Mouse (Mus musculus) midbrain, embryonic 12.5 days (tissue): Measurements from ENCODE around the gene E2f1. TPM values are rescaled to one million over a fixed set of nuclear protein-coding genes. Genes with fewer than 3 reads are reported as not detected.
A peak's percentile ranks its signal among the peaks of the same experiment; 100 is the strongest.

Source experiments
- ATAC-seq: fragments of 200-750 bp; cut with Nextera tagmentation; 2 replicates; pipeline ENCODE4 v1.8.0; 2017; ENCODE audit warnings: low read depth, moderate TSS enrichment, moderate library complexity; ENCODE audit not compliant: low FRiP score
- H3K27ac ChIP-seq: fragments of 300-500 bp; sonication (generic); replicated peaks from 2 replicates; pipeline ENCODE4 v1.5.1; 2016; ENCODE audit warnings: mild to moderate bottlenecking
- H3K27me3 ChIP-seq: fragments of 300-500 bp; sonication (generic); 2 replicates; pipeline ENCODE4 v1.6.1; 2016; ENCODE audit warnings: mild to moderate bottlenecking
- H3K36me3 ChIP-seq: fragments of 300-500 bp; sonication (generic); 2 replicates; pipeline ENCODE4 v1.6.1; 2016
- H3K4me1 ChIP-seq: fragments of 300-500 bp; sonication (generic); 2 replicates; pipeline ENCODE4 v1.6.1; 2016
- H3K4me2 ChIP-seq: fragments of 300-500 bp; sonication (generic); replicated peaks from 2 replicates; pipeline ENCODE4 v1.6.1; 2016; ENCODE audit warnings: mild to moderate bottlenecking, moderate library complexity
- H3K4me3 ChIP-seq: fragments of 300-500 bp; sonication (generic); 2 replicates; pipeline ENCODE4 v1.5.1; 2016; ENCODE audit warnings: mild to moderate bottlenecking
- H3K9ac ChIP-seq: fragments of 300-500 bp; sonication (generic); replicated peaks from 2 replicates; pipeline ENCODE4 v1.6.1; 2016; ENCODE audit warnings: mild to moderate bottlenecking, moderate library complexity
- H3K9me3 ChIP-seq: fragments of 300-500 bp; sonication (generic); 2 replicates; pipeline ENCODE4 v1.6.1; 2016; ENCODE audit warnings: mild to moderate bottlenecking
- WGBS: fragments of 180-500 bp; shearing (Covaris S2); methylation state at CpG from one replicate; pipeline ENCODE4 v1.1.7; 2016; 5-methylcytosine and 5-hydroxymethylcytosine counted together
- polyA plus RNA-seq: library from polyadenylated mRNA; unstranded; fragments of >200 nt; fragmentation: Nextera tagmentation; extraction: Ambion mirVana; gene quantifications from 2 replicates; pipeline ENCODE4 v1.2.1, GENCODE M21; 2016

Gene E2f1
- polyA plus RNA-seq, 1 experiment from 2014 or later: 36.0 TPM

DNA sequence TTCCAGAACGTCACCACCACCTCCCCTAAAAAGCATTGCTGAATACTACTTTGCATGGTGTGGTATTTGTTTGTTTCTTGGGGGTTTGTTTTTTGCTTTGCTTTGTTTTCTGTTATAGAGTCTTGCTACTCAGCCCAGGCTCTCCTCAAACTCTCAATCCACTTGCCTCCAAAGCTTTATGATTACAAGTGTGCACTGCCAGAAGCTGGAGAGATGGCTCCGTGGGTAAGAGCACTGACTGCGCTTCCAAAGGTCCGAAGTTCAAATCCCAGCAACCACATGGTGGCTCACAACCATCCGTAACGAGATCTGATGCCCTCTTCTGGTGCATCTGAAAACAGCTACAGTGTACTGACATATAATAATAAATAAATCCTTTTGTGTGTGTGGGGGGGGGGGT, 30.9 kb upstream of the E2f1 start:
- no peak for ATAC-seq
- Histone ChIP-seq H3K9ac (no peak overlapping the region), H3K4me1 (peaks cover 11% of the 10 kb centered on the region), H3K27me3 (no peaks in the 10 kb centered on the region), H3K4me2 (no peak overlapping the region), H3K9me3 (no peaks in the 10 kb centered on the region), H3K36me3 (no peaks in the 10 kb centered on the region), H3K27ac (no peak overlapping the region), H3K4me3 (no peak overlapping the region)
- 76% methylated on average over 6 of the region's 6 CpGs for WGBS

DNA sequence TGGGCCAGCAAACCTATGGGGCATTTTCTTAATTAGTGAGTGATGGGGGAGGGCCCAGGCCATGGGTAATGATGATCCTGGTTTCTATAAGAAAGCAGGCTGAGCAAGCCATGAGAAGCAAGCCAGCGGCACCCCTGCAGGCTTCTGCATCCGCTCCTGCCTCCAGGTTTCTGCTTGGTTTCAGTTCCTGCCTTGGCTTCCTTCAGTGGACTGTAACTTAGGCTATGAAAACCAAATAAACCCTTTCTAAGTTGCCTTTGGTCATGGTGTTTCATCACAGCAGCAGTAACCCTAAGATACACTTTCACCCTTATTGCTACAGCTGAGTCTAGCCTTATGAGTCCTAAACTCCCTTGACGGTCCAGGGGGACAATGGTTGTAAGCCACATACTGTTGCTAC, 27.7 kb upstream of the E2f1 start:
- WGBS: 91% methylated on average over 3 of the region's 3 CpGs
- ATAC-seq: no peak
- H3K27ac ChIP-seq: no peak overlapping the region
- H3K9me3 ChIP-seq: no peaks in the 10 kb centered on the region
- H3K4me3 ChIP-seq: no peak overlapping the region
- H3K36me3 ChIP-seq: no peaks in the 10 kb centered on the region
- H3K27me3 ChIP-seq: no peaks in the 10 kb centered on the region
- no peak overlapping the region for H3K4me2 ChIP-seq
- no peaks in the 10 kb centered on the region for H3K4me1 ChIP-seq
- no peak overlapping the region for H3K9ac ChIP-seq

DNA sequence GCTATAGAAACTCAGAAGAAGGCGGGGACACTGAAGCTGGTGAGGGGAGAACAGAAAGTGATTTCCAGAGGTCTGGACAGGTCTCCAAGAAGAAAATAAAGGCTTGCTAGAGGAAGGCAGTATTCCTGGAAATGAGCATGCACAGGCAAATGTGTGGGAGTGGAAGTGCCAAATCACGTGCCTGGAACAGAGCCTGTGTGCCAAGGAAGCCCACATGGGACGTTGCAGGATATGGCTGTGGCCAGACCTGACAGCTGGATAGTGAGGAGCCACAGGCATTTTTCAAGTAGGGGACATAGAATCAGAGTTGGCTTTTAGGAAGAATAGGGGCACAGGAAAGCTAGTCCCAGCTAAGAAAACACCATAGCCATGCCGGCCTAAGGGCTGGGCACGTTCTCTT, 26.1 kb upstream of the E2f1 start:
- H3K36me3 ChIP-seq: no peaks in the 10 kb centered on the region
- ATAC-seq: no peak
- no peak overlapping the region for H3K9ac ChIP-seq
- WGBS: 80% methylated on average over 5 of the region's 5 CpGs
- H3K4me3 ChIP-seq: no peak overlapping the region
- H3K27ac ChIP-seq: no peak overlapping the region
- no peaks in the 10 kb centered on the region for H3K27me3 ChIP-seq
- H3K4me2 ChIP-seq: no peak overlapping the region
- H3K4me1 ChIP-seq: no peaks in the 10 kb centered on the region
- no peaks in the 10 kb centered on the region for H3K9me3 ChIP-seq

DNA sequence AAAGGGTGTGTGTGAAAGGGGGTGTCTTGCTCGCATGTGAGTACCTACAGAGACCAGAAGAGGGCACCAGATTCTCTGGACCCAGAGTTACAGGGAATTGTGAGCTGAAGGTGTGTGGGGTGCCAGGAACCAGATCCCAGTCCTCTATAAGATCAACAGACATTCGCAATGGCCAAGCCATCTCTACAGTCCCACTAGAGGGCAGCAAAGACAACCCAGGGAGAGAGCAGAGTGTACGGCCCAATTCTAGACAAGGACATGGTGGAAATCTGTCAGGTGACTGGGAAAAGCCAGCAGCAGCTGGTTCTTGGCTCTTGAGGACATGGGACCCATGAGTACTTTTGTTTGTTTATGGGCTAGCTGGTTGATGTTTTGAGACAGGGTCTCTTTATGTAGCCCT, 23.3 kb upstream of the E2f1 start:
- Histone ChIP-seq H3K4me3 (no peak overlapping the region), H3K27me3 (no peaks in the 10 kb centered on the region), H3K4me2 (no peak overlapping the region), H3K9ac (no peak overlapping the region), H3K36me3 (no peaks in the 10 kb centered on the region), H3K9me3 (no peaks in the 10 kb centered on the region), H3K4me1 (no peaks in the 10 kb centered on the region), H3K27ac (no peak overlapping the region)
- ATAC-seq: no peak
- WGBS: 78% methylated on average over 3 of the region's 3 CpGs

DNA sequence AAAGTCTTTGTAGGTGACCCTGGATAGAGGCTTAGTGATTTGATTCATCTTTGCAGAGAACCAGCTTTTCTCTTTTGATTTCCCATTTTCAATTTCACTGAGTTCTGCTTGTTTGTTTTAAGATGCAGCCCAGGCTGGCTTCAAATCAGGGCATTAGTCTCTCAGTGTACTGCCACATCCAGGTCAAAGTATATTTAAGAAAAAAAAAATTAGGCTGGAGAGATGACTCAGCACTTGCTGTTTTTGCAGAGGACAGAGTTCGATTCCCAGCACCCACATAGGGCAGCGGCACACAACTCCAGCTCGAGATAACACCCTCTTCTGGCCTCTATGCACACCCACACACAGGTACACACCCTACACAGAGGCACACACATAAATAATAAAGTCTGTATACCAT, 21.5 kb upstream of the E2f1 start:
- H3K4me3 ChIP-seq: no peak overlapping the region
- 88% methylated on average over 3 of the region's 3 CpGs for WGBS

DNA sequence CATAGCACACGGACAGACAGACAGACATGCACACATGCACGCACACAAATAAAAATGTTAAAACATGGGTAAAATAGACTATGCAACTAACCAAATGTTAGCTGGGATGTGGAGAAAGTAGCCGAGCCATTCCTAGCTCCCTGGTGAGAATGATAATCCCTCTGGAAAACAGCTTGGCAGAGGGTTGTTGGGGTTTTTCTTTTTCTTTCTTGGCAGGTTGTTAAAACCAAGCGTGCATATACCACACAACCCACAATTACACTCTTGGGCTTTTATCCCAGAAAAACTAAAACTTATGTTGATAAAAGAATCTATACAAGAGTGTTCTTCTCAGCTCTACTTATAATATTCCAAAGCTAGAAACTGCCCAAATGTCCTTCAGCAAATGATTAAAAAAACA, 19.4 kb upstream of the E2f1 start:
- no peak for ATAC-seq
- Histone ChIP-seq H3K36me3 (0 out of 2 replicates have a peak, but pooled peaks cover 8% of the 10 kb centered on the region), H3K4me2 (no peak overlapping the region), H3K4me3 (no peak overlapping the region), H3K4me1 (peaks cover 10% of the 10 kb centered on the region; the same call in 1 of the 2 replicates), H3K27me3 (no peaks in the 10 kb centered on the region), H3K9ac (no peak overlapping the region), H3K27ac (no peak overlapping the region), H3K9me3 (0 out of 2 replicates have a peak, but pooled peaks cover 3% of the 10 kb centered on the region)
- 77% methylated on average over 4 of the region's 4 CpGs for WGBS

More for the DNA sequence above, 21.5 kb upstream of the E2f1 start:
- H3K4me2 ChIP-seq: no peak overlapping the region
- H3K36me3 ChIP-seq: 0 out of 2 replicates have a peak, but pooled peaks cover 8% of the 10 kb centered on the region
- H3K27ac ChIP-seq: no peak overlapping the region
- H3K4me1 ChIP-seq: no peaks in the 10 kb centered on the region
- no peak overlapping the region for H3K9ac ChIP-seq
- H3K9me3 ChIP-seq: 0 out of 2 replicates have a peak, but pooled peaks cover 3% of the 10 kb centered on the region
- H3K27me3 ChIP-seq: no peaks in the 10 kb centered on the region
- ATAC-seq: no peak

DNA sequence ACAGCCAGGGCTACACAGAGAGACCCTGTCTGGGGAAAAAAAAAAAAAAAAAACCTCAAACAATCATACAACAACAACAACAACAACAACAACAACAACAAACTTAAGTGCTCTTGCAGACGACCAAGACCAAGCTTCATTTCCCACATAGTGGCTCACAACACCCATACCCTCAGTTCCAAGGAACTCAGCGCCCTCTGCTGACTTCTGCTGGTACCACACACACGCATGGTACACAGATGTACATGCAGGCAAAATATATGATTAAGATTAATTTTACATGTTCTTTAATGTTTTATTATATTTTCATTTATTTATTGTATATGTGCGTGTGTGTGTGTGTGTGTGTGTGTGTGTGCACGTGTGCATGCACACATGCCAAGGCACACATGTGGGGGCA, 16.7 kb upstream of the E2f1 start:
- no peak overlapping the region for H3K9ac ChIP-seq
- H3K4me1 ChIP-seq: peaks cover 13% of the 10 kb centered on the region; the same call in 1 of the 2 replicates
- ATAC-seq: no peak
- H3K9me3 ChIP-seq: 0 out of 2 replicates have a peak, but pooled peaks cover 3% of the 10 kb centered on the region
- H3K36me3 ChIP-seq: 0 out of 2 replicates have a peak, but pooled peaks cover 8% of the 10 kb centered on the region
- no peaks in the 10 kb centered on the region for H3K27me3 ChIP-seq
- H3K4me3 ChIP-seq: no peak overlapping the region
- H3K27ac ChIP-seq: no peak overlapping the region
- no peak overlapping the region for H3K4me2 ChIP-seq
- 72% methylated on average over 5 of the region's 5 CpGs for WGBS

DNA sequence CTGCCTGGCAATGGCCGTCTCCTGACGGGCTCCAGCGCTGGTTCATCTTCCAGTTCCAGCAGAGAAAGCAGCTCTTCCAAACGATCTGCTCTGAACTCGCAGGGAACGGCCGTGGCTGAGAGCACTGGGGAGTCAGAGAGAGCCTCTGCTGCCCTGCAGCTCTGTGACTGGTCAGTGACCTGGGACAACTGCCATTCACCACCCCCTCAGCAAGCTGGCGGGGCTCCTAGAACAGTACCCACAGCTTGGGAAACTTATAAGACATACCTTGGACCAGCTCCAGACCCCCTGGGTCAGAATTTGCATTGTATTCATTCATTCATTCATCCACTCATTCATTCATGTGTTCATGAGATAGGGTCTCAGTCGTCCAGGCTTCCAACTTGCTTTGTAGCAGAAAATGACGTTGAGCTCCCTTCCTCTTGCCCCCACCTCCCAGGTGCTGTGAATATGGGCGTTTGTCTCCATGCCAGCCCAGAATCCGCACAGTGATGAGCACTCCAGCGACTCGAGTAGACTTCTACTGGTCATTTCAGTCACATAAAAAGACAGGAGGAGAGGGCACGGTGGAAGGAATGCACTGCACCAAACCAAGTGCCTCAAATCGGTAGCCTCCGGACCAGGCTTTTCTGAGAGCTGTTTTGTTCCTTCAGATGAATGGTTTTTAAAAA, 15.4 kb upstream of the E2f1 start:
- peaks cover 13% of the 10 kb centered on the region; the same call in 1 of the 2 replicates for H3K4me1 ChIP-seq
- 0 out of 2 replicates have a peak, but pooled peaks cover 3% of the 10 kb centered on the region for H3K9me3 ChIP-seq
- H3K27ac ChIP-seq: no peak overlapping the region
- 74% methylated on average over 17 of the region's 17 CpGs for WGBS
- H3K4me3 ChIP-seq: no peak overlapping the region
- H3K9ac ChIP-seq: no peak overlapping the region
- H3K4me2 ChIP-seq: no peak overlapping the region
- no peaks in the 10 kb centered on the region for H3K27me3 ChIP-seq
- ATAC-seq: no peak; the same call in 1 of the 2 replicates
- H3K36me3 ChIP-seq: 0 out of 2 replicates have a peak, but pooled peaks cover 8% of the 10 kb centered on the region

DNA sequence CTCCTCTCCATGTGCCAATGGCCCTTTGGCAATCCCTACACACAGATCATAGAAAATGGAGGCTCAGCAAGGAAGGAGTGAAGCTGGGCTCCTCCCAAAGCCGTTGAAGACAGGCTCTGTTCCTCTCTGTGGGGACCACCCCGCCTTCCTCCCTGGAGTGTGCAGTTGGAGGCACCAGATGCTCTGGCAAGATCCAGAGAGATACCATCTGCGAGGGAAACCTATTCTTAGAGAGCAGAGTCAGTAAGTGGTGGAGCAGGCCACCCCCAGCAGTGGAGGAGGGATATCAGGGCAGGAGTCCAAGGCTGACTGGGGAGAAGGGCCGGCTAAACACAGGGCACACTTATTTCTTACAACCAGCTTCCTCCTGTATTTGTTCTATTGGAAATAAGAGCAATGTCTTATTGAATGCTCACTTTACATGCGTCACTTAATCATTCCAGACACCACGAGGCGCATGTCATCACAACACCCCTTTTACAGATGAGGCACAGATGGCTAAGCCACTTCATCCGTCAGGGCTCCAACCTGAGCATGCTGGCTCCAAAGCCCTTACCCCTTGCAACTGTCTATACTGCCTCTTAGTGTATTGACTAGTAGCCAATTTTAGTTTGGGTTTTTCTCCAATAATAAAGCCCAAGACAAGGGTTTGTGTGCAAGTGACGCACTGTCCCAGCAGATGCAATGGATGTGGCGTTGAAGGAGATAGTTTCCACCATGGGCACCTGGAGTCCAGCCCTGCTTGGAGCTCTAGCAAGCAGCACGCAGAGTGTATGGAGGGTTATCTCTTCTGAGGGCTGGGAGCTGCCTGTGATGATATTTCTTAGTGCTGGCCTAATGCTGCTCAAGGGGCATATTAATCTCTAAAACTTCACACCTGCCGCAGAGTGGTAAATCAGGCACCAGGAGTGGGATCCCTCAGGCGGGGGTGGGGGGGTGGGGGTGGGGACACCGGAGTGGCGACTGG, 14.5 kb upstream of the E2f1 start:
- 71% methylated on average over 15 of the region's 15 CpGs for WGBS
- ATAC-seq: peak; percentile 47; the same call in 1 of the 2 replicates

DNA sequence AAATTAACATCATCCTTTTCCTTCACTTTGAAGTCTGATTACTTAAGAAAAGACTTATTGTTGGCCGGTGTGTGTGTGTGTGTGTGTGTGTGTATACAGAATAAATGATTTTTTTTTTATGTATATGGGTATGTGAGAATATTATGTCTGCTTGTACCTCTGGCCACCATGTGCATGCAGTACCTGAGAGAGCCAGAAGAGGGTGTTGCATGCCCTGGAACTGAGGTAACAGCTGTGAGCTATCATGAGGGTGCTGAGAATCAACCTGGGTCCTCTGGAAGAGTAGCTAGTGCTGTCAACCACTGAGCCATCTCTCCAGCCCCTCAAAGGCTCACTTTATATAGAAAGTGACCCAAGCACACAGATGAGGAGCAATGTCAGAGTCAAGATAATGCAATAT, 11.7 kb upstream of the E2f1 start:
- no peak overlapping the region for H3K4me3 ChIP-seq
- no peak for ATAC-seq
- 0 out of 2 replicates have a peak, but pooled peaks cover under 1% of the 10 kb centered on the region for H3K9me3 ChIP-seq
- WGBS: 87% methylated on average over 1 of the region's 1 CpGs
- no peak overlapping the region for H3K4me2 ChIP-seq
- peaks cover 29% of the 10 kb centered on the region for H3K4me1 ChIP-seq
- H3K36me3 ChIP-seq: 0 out of 2 replicates have a peak, but pooled peaks cover 1% of the 10 kb centered on the region
- H3K27me3 ChIP-seq: no peaks in the 10 kb centered on the region
- H3K9ac ChIP-seq: no peak overlapping the region
- no peak overlapping the region for H3K27ac ChIP-seq

More for the DNA sequence above, 14.5 kb upstream of the E2f1 start:
- H3K36me3 ChIP-seq: 0 out of 2 replicates have a peak, but pooled peaks cover 8% of the 10 kb centered on the region
- H3K4me1 ChIP-seq: peaks cover 13% of the 10 kb centered on the region; the same call in 1 of the 2 replicates
- H3K4me2 ChIP-seq: no peak overlapping the region
- H3K9ac ChIP-seq: no peak overlapping the region
- no peak overlapping the region for H3K27ac ChIP-seq
- no peaks in the 10 kb centered on the region for H3K27me3 ChIP-seq
- H3K9me3 ChIP-seq: 0 out of 2 replicates have a peak, but pooled peaks cover 3% of the 10 kb centered on the region
- H3K4me3 ChIP-seq: no peak overlapping the region

DNA sequence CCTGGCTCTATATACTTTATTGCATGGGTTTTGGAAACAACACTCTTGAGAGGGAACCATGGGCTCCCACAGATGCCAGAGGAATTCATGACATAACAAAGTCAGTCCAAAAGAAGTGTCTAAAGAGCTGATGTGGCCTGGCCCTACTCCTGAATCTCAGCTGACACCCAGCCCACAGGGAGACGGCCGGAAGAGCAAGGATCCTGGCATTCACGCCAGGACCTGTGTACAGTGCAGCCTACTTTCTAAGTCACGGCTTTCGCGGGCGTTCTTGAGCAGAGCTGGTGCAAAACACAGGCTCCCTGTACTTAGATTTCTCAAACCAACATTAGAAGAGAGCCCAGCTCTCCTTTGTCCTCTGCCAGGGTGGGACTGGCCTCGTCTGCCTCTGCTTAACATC, 10.9 kb upstream of the E2f1 start:
- Histone ChIP-seq H3K36me3 (no peaks in the 10 kb centered on the region), H3K9me3 (no peaks in the 10 kb centered on the region), H3K4me3 (no peak overlapping the region), H3K9ac (no peak overlapping the region), H3K4me1 (peaks cover 32% of the 10 kb centered on the region), H3K27ac (no peak overlapping the region), H3K4me2 (no peak overlapping the region), H3K27me3 (no peaks in the 10 kb centered on the region)
- 83% methylated on average over 8 of the region's 8 CpGs for WGBS
- no peak for ATAC-seq

DNA sequence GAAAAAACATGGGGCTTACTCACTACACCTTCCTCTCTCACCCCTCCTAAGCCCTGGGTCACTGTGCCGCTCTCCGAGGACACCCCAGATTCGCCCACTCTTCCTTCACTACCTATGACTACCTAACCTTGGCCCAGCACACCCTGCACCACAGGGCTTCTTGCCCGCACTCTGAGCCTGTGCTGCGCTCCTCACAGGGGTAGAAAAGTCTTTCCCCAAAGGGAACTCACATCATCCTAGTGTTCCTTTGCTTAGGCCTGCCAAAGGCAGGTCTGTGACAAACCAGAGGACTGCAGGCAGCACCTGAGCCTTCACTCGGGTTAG, 8.0 kb upstream of the E2f1 start:
- peak overlapping the region; percentile 80 for H3K27ac ChIP-seq
- H3K27me3 ChIP-seq: no peaks in the 10 kb centered on the region
- H3K4me3 ChIP-seq: no peak overlapping the region
- no peaks in the 10 kb centered on the region for H3K36me3 ChIP-seq
- no peak for ATAC-seq
- no peak overlapping the region for H3K4me2 ChIP-seq
- H3K9ac ChIP-seq: no peak overlapping the region
- H3K4me1 ChIP-seq: peaks cover 22% of the 10 kb centered on the region
- H3K9me3 ChIP-seq: no peaks in the 10 kb centered on the region
- 44% methylated on average over 6 of the region's 6 CpGs for WGBS
